ENCODE assay signal across 17 mouse cellular contexts in the genomic region with DNA sequence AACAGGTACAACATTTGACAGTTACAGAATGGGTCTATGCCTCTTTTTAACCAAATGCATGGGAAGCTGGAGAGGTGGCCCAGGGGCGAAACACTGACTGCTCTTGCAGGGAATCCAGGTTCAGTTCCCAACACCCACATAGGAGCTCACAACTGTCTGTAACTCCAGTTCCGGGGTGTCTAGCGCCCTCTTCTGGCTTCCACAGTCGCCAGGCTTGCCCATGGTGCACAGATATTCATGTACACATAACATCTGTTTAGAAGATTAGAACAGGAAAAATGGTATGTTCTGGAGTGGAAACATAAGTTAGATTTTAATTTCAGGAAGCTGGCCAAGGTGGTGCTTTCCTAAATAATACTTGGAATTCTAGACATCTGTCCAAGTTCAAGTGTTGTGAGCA. TPM values are rescaled to one million over a fixed set of nuclear protein-coding genes. Genes with fewer than 3 reads are reported as not detected.
A peak's percentile ranks its signal among the peaks of the same experiment; 100 is the strongest.
DNase-seq lines count a peak whose midpoint lies in the region; ATAC-seq and TF ChIP-seq lines count a peak whose summit lies in the region.
"Had no signal": no experiment of that assay in that cellular context is flagged by ENCODE, and none has a peak within 500 bp of the region (broad histone marks: within the 10 kb centered on the region; RNA-seq: fewer than 3 reads in every experiment).

No protein-coding gene starts in this region.

- ATAC-seq in liver, embryonic 12.5 days: no peak
- ATAC-seq: forebrain, embryonic 13.5 days; Patski had no signal

- no peak overlapping the region for H3K27ac ChIP-seq in heart, adult 2 months
- no peak overlapping the region for H3K27ac ChIP-seq in liver, adult 2 months (replicated peaks; ENCODE audit: insufficient read depth, low read depth, low read length)
- no peak overlapping the region for H3K27ac ChIP-seq in liver, embryonic 12.5 days
- H3K27ac ChIP-seq: forebrain, embryonic 13.5 days; heart, embryonic 15.5 days; hindbrain, embryonic 13.5 days; limb, embryonic 15.5 days; macrophage had no signal

- no peaks in the 10 kb centered on the region for H3K9me3 ChIP-seq in liver, embryonic 12.5 days (replicated peaks)
- H3K9me3 ChIP-seq in E14TG2a.4 (ENCODE audit: low read length): no peaks in the 10 kb centered on the region
- H3K9me3 ChIP-seq: forebrain, embryonic 13.5 days; heart, embryonic 15.5 days; hindbrain, embryonic 13.5 days; limb, embryonic 15.5 days had no signal

- no peak for TF ChIP-seq POLR2A in heart, adult 2 months (IDR thresholded peaks at IDR 0.05; ENCODE audit: insufficient read depth, low read depth, low read length)
- no peak for TF ChIP-seq POLR2A in liver, adult 2 months (IDR thresholded peaks at IDR 0.05; ENCODE audit: extremely low read depth, insufficient read depth, low read length)

- no peak for TF ChIP-seq EP300 in heart, adult 2 months (IDR thresholded peaks at IDR 0.05; ENCODE audit: insufficient read depth, low read depth, low read length)

- no peak overlapping the region for H3K9ac ChIP-seq in heart, adult 2 months (ENCODE audit: low read depth, low read length)
- no peak overlapping the region for H3K9ac ChIP-seq in liver, adult 2 months (ENCODE audit: low read depth, low read length)
- no peak overlapping the region for H3K9ac ChIP-seq in liver, embryonic 12.5 days
- H3K9ac ChIP-seq: forebrain, embryonic 13.5 days; heart, embryonic 15.5 days; hindbrain, embryonic 13.5 days; limb, embryonic 15.5 days had no signal

- no peaks in the 10 kb centered on the region for H3K36me3 ChIP-seq in heart, adult 2 months (ENCODE audit: control insufficient read depth, insufficient read depth, low read length)
- no peaks in the 10 kb centered on the region for H3K36me3 ChIP-seq in liver, adult 2 months (ENCODE audit: control insufficient read depth, insufficient read depth, low read length)
- no peaks in the 10 kb centered on the region for H3K36me3 ChIP-seq in liver, embryonic 12.5 days
- H3K36me3 ChIP-seq in E14TG2a.4 (ENCODE audit: insufficient read depth, low read length): no peaks in the 10 kb centered on the region
- H3K36me3 ChIP-seq: heart, embryonic 15.5 days; hindbrain, embryonic 13.5 days; limb, embryonic 15.5 days had no signal

- no peak for DNase-seq in heart, adult 2 months
- DNase-seq in heart, postnatal 25 days (ENCODE audit: low spot score): no peak
- DNase-seq in liver, adult 2 months (ENCODE audit: extremely low read depth, low read depth, low spot score): no peak
- DNase-seq in ZHBTc4 (ENCODE audit: low read depth, low spot score): peak; percentile 65
- DNase-seq in urinary bladder, postnatal 14 days (ENCODE audit: low spot score): no peak
- no peak for DNase-seq in urinary bladder, postnatal 4 days (ENCODE audit: low spot score in 2 of 2)
- DNase-seq: cerebellum, adult 18-20 months; kidney, adult 9 months; midbrain, embryonic 14.5 days had no signal

- no peaks in the 10 kb centered on the region for H3K79me2 ChIP-seq in heart, adult 2 months (replicated peaks; ENCODE audit: control insufficient read depth, insufficient read depth, low read length)
- H3K79me2 ChIP-seq in liver, adult 2 months (ENCODE audit: control insufficient read depth, insufficient read depth, low read length): no peaks in the 10 kb centered on the region

- TF ChIP-seq CTCF in heart, adult 2 months (IDR thresholded peaks at IDR 0.05): 0 out of 2 replicates have a peak, but pooled peaks have one; percentile 19
- peak; percentile 9; the same call in 1 of the 2 replicates for TF ChIP-seq CTCF in liver, adult 2 months (IDR thresholded peaks at IDR 0.05; ENCODE audit: low read depth, low read length)
- TF ChIP-seq CTCF in E14TG2a.4 (conservative IDR thresholded peaks at IDR 0.05; ENCODE audit: low read length): peak; percentile 68

- H3K4me2 ChIP-seq in liver, embryonic 12.5 days: no peak overlapping the region
- H3K4me2 ChIP-seq: forebrain, embryonic 13.5 days; heart, embryonic 15.5 days; hindbrain, embryonic 13.5 days; limb, embryonic 15.5 days had no signal

- intact Hi-C loops in heart, adult 2 months (cut with DNase I): loop anchor here (5.0 kb wide), 1 partner anchor 143 kb away; no protein-coding TSS in a partner anchor
- intact Hi-C loops in heart, postnatal 25 days (cut with DNase I): no loop called here

- H3K4me3 ChIP-seq in heart, adult 2 months: no peak overlapping the region
- no peak overlapping the region for H3K4me3 ChIP-seq in liver, adult 2 months (ENCODE audit: insufficient read depth, low read depth, low read length)
- no peak overlapping the region for H3K4me3 ChIP-seq in liver, embryonic 12.5 days
- H3K4me3 ChIP-seq in E14TG2a.4 (replicated peaks; ENCODE audit: low read length): no peak overlapping the region
- H3K4me3 ChIP-seq: forebrain, embryonic 13.5 days; heart, embryonic 15.5 days; hindbrain, embryonic 13.5 days; limb, embryonic 15.5 days had no signal

- no peaks in the 10 kb centered on the region for H3K27me3 ChIP-seq in heart, adult 2 months (ENCODE audit: control insufficient read depth, insufficient read depth, low read length)
- H3K27me3 ChIP-seq in liver, adult 2 months (ENCODE audit: control insufficient read depth, insufficient read depth, low read length): no peaks in the 10 kb centered on the region
- H3K27me3 ChIP-seq in liver, embryonic 12.5 days (replicated peaks): no peaks in the 10 kb centered on the region
- H3K27me3 ChIP-seq in E14TG2a.4 (ENCODE audit: insufficient read depth, low read length): no peaks in the 10 kb centered on the region
- H3K27me3 ChIP-seq: forebrain, embryonic 13.5 days; heart, embryonic 15.5 days; hindbrain, embryonic 13.5 days; limb, embryonic 15.5 days; Patski had no signal

- 71% methylated on average over 4 of the region's 4 CpGs for WGBS in heart, adult 2 months
- 79% methylated on average over 4 of the region's 4 CpGs for WGBS in liver, adult 2 months
- 60% methylated on average over 4 of the region's 4 CpGs for WGBS in liver, embryonic 12.5 days (ENCODE audit: insufficient replicate concordance)

- peaks cover 9% of the 10 kb centered on the region for H3K4me1 ChIP-seq in heart, adult 2 months (ENCODE audit: control insufficient read depth, insufficient read depth, low read length)
- H3K4me1 ChIP-seq in liver, adult 2 months (ENCODE audit: control insufficient read depth, insufficient read depth, low read length): no peaks in the 10 kb centered on the region
- H3K4me1 ChIP-seq in liver, embryonic 12.5 days: no peaks in the 10 kb centered on the region
- peaks cover 10% of the 10 kb centered on the region for H3K4me1 ChIP-seq in E14TG2a.4 (replicated peaks; ENCODE audit: low read depth, low read length)

RNA-seq across cellular contexts. Expression of gene Inip, which starts 41.4 kb away (rescaled TPM):
- 1 to 10 TPM; 9.7 to 9.8 TPM for total RNA-seq in heart, adult 2 months (2021)
- polyA plus RNA-seq in heart, adult 2 months (2012; rRNA removed): 6.2 and 11.8 TPM in 2 replicates
- total RNA-seq in heart, postnatal 25 days (2021): 10 to 100 TPM in 1 of 2 experiments, 1 to 10 TPM in 1; 9.3 to 10.9 TPM
- total RNA-seq in liver, adult 2 months (2014; rRNA removed): 2.4 and 3.4 TPM in 2 replicates
- 2.3 and 2.4 TPM in 2 replicates for polyA plus RNA-seq in liver, adult 2 months (2012; rRNA removed)
- 34.7 and 35.8 TPM in 2 replicates for polyA plus RNA-seq in liver, embryonic 12.5 days (2016; fragmentation: Nextera tagmentation; extraction: Ambion mirVana)

RNA-seq across cellular contexts. Expression of gene Snx30, which starts 45.6 kb away (rescaled TPM):
- total RNA-seq in heart, adult 2 months (2021): 1 to 10 TPM; 4.7 to 5.5 TPM
- polyA plus RNA-seq in heart, adult 2 months (2012; rRNA removed): 1.9 and 3.6 TPM in 2 replicates
- 1 to 10 TPM; 6.0 to 7.9 TPM for total RNA-seq in heart, postnatal 25 days (2021)
- 4.1 and 5.9 TPM in 2 replicates for total RNA-seq in liver, adult 2 months (2014; rRNA removed)
- polyA plus RNA-seq in liver, adult 2 months (2012; rRNA removed): 1.4 and 1.6 TPM in 2 replicates
- polyA plus RNA-seq in liver, embryonic 12.5 days (2016; fragmentation: Nextera tagmentation; extraction: Ambion mirVana): 5.6 and 7.5 TPM in 2 replicates

Comparison
In these comparisons a context has a peak if more than half of its experiments do, and no peak if none do; other contexts are left out.
1. CTCF ChIP-seq: peak in every context shown above with its lines; median percentile 68 in E14TG2a.4; 19 in heart, adult 2 months; 9 in liver, adult 2 months.